Mouse (Mus musculus) erythroblast, embryonic 14.5 days (primary cell): ENCODE results near the gene Sgpp2.

Experiments
- GATA1 ChIP-seq: IDR thresholded peaks from 2 replicates; pipeline ENCODE4 v1.6.1; 2012; ENCODE audit warnings: low read length, inconsistent platforms, mixed read lengths
- TAL1 ChIP-seq: IDR thresholded peaks from 3 replicates; pipeline ENCODE4 v1.6.1; 2012; ENCODE audit warnings: low read length, inconsistent platforms, mixed read lengths

GRCm38 (mm10) chr1:78443056-78443455 is 132.9 kb downstream of the Sgpp2 start:
- TF ChIP-seq GATA1 (no peak), TAL1 (no peak)
